Mouse (Mus musculus) lung, adult 2 months (tissue): ENCODE measurements around the gene Mtfp1.

Experiments
- CTCF ChIP-seq: fragments of 200-500 bp; IDR thresholded peaks from 2 replicates; pipeline ENCODE4 v1.5.1; 2011; ENCODE audit warnings: mild to moderate bottlenecking, low read length, control low read depth; ENCODE audit not compliant: insufficient read depth
- POLR2A ChIP-seq: fragments of 200-500 bp; IDR thresholded peaks from 2 replicates; pipeline ENCODE4 v1.6.1; 2011; ENCODE audit warnings: low read depth, mild to moderate bottlenecking, control low read depth, low read length, borderline replicate concordance; ENCODE audit errors: extremely low read depth

- no peak for TF ChIP-seq CTCF
- TF ChIP-seq POLR2A = no peak
Measured at GRCm38 (mm10) chr11:4095171-4096053, at the start of gene Mtfp1.
